Mouse (Mus musculus) central nervous system, embryonic 14 days (tissue): ENCODE data around the gene Rnf39. TPM values are rescaled to one million over a fixed set of nuclear protein-coding genes. Genes with fewer than 3 reads are reported as not detected.

ENCODE experiments used
- polyA plus RNA-seq: library from polyadenylated mRNA; depleted of rRNA; stranded (reverse); fragments of >200 nt; gene quantifications from 2 replicates; pipeline ENCODE4 v1.2.3, GENCODE M21; 2012; rRNA removed

The Rnf39 gene
- 0.25 and 0.30 TPM in 2 replicates for polyA plus RNA-seq

DNA sequence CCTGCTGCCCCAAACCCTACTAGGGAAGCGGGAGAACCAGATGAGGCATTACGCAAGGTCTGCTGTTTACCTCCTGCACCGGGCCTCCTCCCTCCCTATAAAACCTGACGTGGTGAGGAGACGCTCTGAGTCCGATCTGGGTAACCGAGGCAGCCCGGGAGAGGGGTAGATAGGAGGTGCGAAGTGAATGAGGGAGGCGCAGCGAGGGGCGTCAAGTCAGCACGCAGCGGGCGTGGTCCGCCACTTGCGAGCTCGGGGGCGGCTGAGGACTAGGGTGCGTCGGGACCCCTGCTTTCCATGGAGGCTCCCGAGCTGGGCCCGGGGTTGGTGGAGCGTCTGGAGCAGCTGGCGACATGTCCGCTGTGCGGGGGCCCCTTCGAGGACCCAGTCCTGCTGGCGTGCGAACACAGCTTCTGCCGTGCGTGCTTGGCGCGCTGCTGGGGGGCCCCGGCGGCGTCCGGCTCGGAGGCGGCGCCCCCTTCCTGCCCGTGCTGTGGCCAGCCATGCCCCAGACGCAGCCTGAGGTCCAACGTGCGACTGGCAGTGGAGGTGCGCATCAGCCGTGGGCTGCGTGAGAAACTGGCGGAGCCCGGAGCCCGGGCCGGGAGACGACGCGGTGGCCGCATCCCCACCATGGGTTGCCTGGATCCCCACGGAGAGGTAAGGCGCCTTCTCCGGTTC lies at the start of gene Rnf39:
Rnf39 (plus strand) TSS at position 128 of the 681 bp plus-strand sequence.

DNA sequence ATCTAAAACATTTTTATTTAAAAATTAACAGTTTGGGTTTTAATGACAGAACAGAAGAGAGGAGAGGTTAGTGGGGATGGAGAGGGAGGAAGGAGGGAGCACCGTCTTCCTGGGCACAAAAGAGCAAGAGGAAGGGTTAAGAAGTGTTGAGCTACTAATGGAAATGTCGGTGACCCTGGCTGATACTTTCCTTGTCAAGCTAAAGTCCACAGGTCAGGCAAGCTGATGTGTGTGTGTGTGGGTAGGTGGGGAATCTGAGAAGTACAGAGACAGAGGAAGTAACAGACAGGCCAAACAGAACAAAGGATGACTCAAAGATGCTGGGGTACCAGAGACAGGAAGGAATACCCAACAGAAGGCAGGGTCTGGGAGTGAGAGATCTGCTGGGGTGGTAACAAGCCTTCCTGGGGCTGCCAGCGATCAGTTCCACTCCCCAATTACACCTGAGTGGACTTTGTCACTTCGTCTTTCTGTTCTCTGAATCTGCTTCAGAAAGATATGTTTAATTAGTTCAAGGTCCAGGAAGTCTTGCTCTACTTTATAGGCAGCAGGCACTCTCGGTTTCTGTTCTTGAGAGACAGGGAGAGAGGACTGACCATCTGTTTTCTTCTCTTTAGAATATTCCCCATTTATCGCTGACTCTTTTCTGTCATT lies 45.0 kb upstream of the Rnf39 start, which contains the start of gene Trim31:
Trim31 (plus strand) TSS at position 567 of the 654 bp plus-strand sequence.

DNA sequence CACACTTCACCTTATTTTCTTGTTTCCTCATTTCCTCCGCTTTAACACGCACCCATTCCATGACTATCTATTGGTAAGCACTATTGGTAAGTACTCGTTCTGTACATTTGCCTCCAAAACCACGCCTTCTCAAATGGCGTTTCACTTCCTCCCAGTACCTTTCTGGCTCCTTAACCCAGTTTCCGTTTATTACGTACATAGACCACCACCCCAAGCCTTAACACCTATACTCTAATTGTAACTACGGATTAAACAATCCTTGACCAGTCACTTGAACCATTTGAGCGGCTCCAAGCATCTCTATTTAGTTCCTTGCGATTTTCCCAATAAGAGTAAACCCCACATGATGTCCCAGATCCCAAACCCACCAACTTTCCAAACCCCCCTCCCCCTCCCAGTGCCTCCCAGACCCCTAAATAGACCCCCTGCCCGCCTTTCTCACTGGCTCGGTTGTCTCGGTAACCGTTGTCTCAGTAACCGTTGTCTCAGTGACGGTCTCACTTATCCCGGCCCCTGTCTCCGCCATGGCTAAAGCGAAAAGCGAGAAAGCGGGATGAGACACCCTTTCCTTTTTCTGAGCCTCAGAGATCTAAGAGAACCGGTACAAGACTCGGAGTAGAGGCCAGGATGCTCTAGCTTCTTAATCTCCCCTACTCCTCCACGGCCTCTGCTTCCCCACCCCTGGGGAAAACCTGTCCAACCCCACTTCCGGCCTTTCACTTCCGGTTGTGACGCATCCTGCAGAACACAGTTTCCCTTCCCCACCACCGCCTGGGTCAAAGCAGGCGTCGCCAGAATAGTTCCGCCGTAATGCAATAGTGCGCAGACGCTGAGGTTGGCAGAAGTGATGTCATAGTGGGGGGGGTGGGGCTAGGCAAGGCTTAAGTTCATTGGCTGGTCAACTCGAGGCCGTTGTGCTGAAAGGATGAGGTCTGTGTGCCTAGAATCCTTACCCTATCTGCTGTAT lies 8.5 kb downstream of the Rnf39 start, which contains the start of gene Ppp1r11:
Ppp1r11 (minus strand) TSS at position 761 of the 967 bp plus-strand sequence.

DNA sequence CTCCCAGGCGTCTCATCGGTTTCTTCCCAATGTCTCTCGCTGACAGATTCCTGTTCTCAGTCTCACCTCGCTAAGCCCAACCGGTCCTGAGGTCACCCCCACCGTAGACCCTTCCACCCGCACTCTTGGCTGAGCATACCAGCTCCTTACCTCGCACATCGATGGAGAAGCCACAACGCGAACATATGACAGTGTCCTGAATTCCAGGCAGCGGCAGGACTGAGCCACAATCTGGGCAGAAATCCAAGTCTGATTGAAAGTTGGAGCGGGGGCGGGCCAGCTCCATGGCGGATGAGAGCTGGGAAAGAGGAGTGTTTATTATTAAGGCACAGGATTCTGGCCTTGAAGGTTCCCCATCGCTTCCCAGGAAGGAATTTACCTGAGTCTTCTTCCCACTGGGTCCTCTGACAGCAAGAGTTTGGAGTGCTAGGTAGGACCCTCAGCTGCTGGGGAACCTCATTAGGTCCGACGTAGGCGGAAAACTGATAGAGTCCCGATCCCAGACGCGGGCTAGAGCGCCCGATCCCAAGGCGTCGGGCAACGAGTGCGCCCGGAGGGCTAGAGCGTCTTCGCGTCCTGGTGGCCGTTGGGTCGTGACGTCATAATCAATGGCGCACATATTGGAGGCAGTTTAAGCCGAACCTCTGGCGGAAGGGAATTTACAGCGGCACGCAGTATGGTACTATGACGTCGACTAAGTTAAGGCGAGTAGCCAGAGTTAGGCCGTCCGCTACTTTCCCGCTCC lies 15.5 kb downstream of the Rnf39 start, which contains the start of the genes Znrd1 and Znrd1as:
Znrd1 (minus strand) TSS at position 561 of the 745 bp plus-strand sequence.
Znrd1as (plus strand) TSS at position 594 of the 745 bp plus-strand sequence.

DNA sequence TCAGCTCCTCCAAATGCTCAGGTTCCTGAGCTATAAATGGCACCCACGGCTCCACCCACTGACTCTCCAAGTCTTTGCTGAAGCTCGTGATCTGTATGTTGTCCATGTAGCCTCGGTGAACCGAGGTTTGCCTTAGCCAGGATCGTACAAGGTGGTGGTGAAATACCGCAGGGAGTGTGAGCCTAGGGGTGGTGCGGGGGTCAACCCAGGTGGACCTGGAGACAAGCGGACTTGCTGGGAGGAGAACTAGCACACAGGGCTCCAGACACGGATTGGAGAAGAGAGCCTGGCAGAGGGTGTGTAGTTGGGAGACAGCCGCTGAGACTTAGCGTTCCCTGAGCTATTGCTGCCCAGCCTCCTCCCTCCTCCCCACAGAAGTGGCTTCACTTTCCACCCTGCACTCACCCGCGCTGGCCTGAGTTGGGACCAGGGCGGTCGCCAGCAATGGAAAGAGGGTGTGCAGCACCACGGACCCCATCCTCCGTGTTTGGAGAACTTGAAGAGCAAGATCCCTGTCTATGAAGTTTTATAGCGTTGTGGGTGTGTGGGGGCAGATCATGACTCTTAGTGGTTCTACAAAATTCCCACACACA lies 38.6 kb downstream of the Rnf39 start, which contains the start of gene 2410137M14Rik:
2410137M14Rik (minus strand) TSS at position 17 of the 593 bp plus-strand sequence.

DNA sequence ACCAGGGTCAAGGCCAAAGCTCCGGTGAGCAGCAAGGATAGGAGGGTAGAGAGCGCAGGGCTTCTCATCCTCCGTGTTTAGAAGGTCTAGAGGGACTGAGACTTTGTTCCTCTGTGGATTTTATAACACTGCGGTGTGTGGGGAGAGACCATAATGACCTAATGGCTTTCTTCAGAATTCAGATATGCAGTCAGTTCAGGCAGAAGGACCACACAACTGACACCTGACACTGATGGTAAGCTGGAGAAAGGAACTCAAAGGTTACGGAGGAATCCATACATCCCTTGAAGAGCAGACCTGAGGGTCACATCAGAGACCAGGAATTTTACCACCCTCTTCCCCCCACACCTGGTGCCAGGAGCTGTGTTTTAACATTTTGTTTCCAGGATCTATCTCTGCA lies 46.7 kb downstream of the Rnf39 start, which contains the start of gene H2-M5:
H2-M5 (minus strand) TSS at position 101 of the 400 bp plus-strand sequence.

Other genes starting within 250 kb of the Rnf39 start
- gene H2-M10.5, start 170.0 kb upstream of the Rnf39 start, polyA plus RNA-seq: not detected in 2 replicates
- gene H2-M10.6, start 130.7 kb upstream of the Rnf39 start, polyA plus RNA-seq: not detected in 2 replicates
- gene Trim26, start 105.8 kb upstream of the Rnf39 start, polyA plus RNA-seq: 35.7 and 40.5 TPM in 2 replicates
- gene Trim15, start 75.7 kb upstream of the Rnf39 start, polyA plus RNA-seq: 0.09 and 0.11 TPM in 2 replicates
- 0.29 and 0.55 TPM in 2 replicates for gene Trim10, start 73.3 kb upstream of the Rnf39 start, polyA plus RNA-seq
- 0.16 TPM in 1 of 2 replicates, not detected in the other for gene Trim40, start 52.8 kb upstream of the Rnf39 start, polyA plus RNA-seq
- gene Trim31, start 44.8 kb upstream of the Rnf39 start, polyA plus RNA-seq: 0.02 TPM in 1 of 2 replicates, not detected in the other
- gene Ppp1r11, start 8.8 kb downstream of the Rnf39 start, polyA plus RNA-seq: 163 and 175 TPM in 2 replicates
- gene Znrd1, start 15.6 kb downstream of the Rnf39 start, polyA plus RNA-seq: 59.2 and 62.7 TPM in 2 replicates
- 4.9 and 5.0 TPM in 2 replicates for gene Znrd1as, start 15.7 kb downstream of the Rnf39 start, polyA plus RNA-seq
- 1.4 and 2.1 TPM in 2 replicates for gene 2410137M14Rik, start 38.3 kb downstream of the Rnf39 start, polyA plus RNA-seq
- gene H2-M5, start 46.6 kb downstream of the Rnf39 start, polyA plus RNA-seq: 14.7 and 16.0 TPM in 2 replicates
- gene Zfp57, start 58.2 kb downstream of the Rnf39 start, polyA plus RNA-seq: 401 and 458 TPM in 2 replicates
- gene Mog, start 80.5 kb downstream of the Rnf39 start, polyA plus RNA-seq: 0.04 and 0.11 TPM in 2 replicates
- gene Gabbr1, start 103.0 kb downstream of the Rnf39 start, polyA plus RNA-seq: 205 and 209 TPM in 2 replicates
- gene Olfr90, start 145.6 kb downstream of the Rnf39 start, polyA plus RNA-seq: not detected in 2 replicates
- gene Olfr91, start 155.4 kb downstream of the Rnf39 start, polyA plus RNA-seq: not detected in 2 replicates
- gene Olfr92, start 177.2 kb downstream of the Rnf39 start, polyA plus RNA-seq: not detected in 2 replicates
- gene Olfr93, start 218.6 kb downstream of the Rnf39 start, polyA plus RNA-seq: not detected in 2 replicates